Mouse (Mus musculus): ENCODE data around the gene Josd2.

DNA sequence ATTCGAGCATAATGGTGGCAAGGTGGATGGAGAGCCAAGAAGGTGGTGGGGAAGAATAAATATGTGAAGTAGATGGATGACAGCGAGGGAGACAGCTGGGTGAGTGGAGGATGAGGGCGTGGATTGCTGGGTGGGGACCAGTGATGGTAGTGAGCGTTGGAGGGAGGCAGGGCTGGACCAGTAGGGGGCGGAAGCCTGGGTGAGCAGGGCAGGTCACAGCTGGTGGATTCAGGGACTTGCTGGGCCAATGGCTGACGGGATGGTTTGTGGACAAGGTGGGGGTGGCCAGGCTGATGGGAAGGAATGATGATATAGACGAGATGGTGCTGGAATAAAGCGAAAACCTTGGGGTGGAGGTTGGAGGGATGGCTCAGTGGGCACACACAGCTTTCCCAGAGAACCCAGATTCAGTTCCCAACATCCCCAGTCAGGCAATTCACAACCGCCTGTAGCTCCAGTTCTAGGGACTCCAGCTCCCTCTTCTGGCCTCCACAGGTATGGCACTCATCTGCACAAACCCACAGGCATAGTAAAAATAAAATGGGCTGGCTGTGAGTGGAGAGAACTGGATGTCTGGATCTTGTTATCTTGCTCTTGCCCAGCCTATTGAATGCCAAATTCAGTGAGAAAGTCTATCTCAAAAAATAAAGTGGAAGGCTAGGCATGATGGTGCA lies 51.6 kb downstream of the Josd2 start:
- TF ChIP-seq CTCF (IDR thresholded peaks at IDR 0.05; ENCODE audit: low read depth): peak; percentile 50
- no peak for TF ChIP-seq EP300 (IDR thresholded peaks at IDR 0.05; ENCODE audit: low read depth)
